Mouse (Mus musculus) lung, adult 2 months (tissue): ENCODE results near the gene Lars2.

Experiments used
- CTCF ChIP-seq: fragments of 200-500 bp; IDR thresholded peaks from 2 replicates; pipeline ENCODE4 v1.5.1; 2011; ENCODE audit warnings: mild to moderate bottlenecking, low read length, control low read depth; ENCODE audit not compliant: insufficient read depth
- POLR2A ChIP-seq: fragments of 200-500 bp; IDR thresholded peaks from 2 replicates; pipeline ENCODE4 v1.6.1; 2011; ENCODE audit warnings: low read depth, mild to moderate bottlenecking, control low read depth, low read length, borderline replicate concordance; ENCODE audit errors: extremely low read depth

GRCm38 (mm10) chr9:123429863-123430262 lies 63.1 kb downstream of the Lars2 start:
- no peak for TF ChIP-seq POLR2A
- TF ChIP-seq CTCF: no peak
